Mouse (Mus musculus): ENCODE results near the gene 9530077C05Rik. TPM values are rescaled to one million over a fixed set of nuclear protein-coding genes. Genes with fewer than 3 reads are reported as not detected.
"Not testable (repeated sequence)": the region's sequence is repeated elsewhere in the genome, so short reads cannot be mapped to it uniquely, and the experiment has no call there.

Gene 9530077C05Rik
- polyA plus RNA-seq, 1 experiment from 2014 or later: 2.9 TPM

DNA sequence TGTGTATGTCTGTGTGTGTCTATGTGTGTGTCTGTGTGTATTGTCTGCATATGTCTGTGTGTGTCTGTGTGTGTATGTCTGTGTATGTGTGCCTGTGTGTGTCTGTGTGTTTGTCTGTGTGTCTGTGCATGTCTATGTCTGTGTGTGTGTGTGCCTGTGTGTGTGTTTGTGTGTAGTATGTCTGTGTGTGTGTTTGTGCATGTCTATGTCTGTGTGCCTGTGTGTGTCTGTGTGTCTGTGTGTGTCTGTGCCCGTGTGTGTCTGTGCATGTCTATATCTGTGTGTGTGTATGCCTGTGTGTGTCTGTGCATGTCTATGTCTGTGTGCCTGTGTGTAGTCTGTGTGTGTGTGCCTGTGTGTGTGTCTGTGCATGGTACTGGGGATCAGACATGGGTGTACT, 33.8 kb downstream of the 9530077C05Rik start:
- WGBS: 78% methylated on average over 1 of the region's 1 CpGs

GRCm38 (mm10) chr9:22447213-22447612, 35.9 kb downstream of the 9530077C05Rik start:
- no peak overlapping the region for H3K27ac ChIP-seq
- H3K27me3 ChIP-seq (replicated peaks): no peaks in the 10 kb centered on the region
- no peak overlapping the region for H3K4me2 ChIP-seq (replicated peaks)
- 82% methylated on average over 5 of the region's 5 CpGs for WGBS
- H3K4me3 ChIP-seq (replicated peaks): no peak overlapping the region
- no peaks in the 10 kb centered on the region for H3K4me1 ChIP-seq (replicated peaks)
- H3K9me3 ChIP-seq: no peaks in the 10 kb centered on the region
- no peak for ATAC-seq
- H3K36me3 ChIP-seq: peaks cover 25% of the 10 kb centered on the region
- no peak overlapping the region for H3K9ac ChIP-seq

More for the DNA sequence above, 33.8 kb downstream of the 9530077C05Rik start:
- H3K36me3 ChIP-seq: peaks cover 13% of the 10 kb centered on the region; the same call in 1 of the 2 replicates
- no peaks in the 10 kb centered on the region for H3K4me1 ChIP-seq (replicated peaks)
- H3K9ac ChIP-seq: no peak overlapping the region
- H3K4me3 ChIP-seq (replicated peaks): no peak overlapping the region
- no peaks in the 10 kb centered on the region for H3K9me3 ChIP-seq
- H3K27me3 ChIP-seq (replicated peaks): no peaks in the 10 kb centered on the region
- no peak overlapping the region for H3K27ac ChIP-seq
- no peak for ATAC-seq
- no peak overlapping the region for H3K4me2 ChIP-seq (replicated peaks)

GRCm38 (mm10) chr9:22448420-22448819, 37.1 kb downstream of the 9530077C05Rik start:
- WGBS: 86% methylated on average over 13 of the region's 13 CpGs
- H3K9me3 ChIP-seq: no peaks in the 10 kb centered on the region
- no peak overlapping the region for H3K4me2 ChIP-seq (replicated peaks)
- H3K27me3 ChIP-seq (replicated peaks): no peaks in the 10 kb centered on the region
- peaks cover 36% of the 10 kb centered on the region for H3K36me3 ChIP-seq
- no peak overlapping the region for H3K9ac ChIP-seq
- ATAC-seq: no peak
- H3K4me3 ChIP-seq (replicated peaks): no peak overlapping the region
- no peaks in the 10 kb centered on the region for H3K4me1 ChIP-seq (replicated peaks)
- no peak overlapping the region for H3K27ac ChIP-seq

DNA sequence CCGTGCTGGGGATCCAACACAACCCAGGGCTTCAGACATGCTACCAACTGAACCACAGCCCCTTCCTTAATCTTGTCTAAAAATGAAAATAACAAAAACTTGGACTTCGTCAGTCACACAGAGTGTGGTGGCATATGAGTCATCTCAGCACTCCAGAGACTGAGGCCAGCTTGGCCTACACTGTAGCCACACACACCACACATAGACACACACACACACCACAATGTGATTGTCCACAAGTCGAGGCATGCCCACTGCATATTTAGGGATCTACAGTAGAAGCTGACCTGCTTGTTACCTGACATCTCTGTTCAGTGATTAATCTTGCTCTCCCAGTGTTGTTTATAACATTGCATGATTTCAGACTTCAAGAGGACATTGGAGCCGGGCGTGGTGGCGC, 37.9 kb downstream of the 9530077C05Rik start:
- Histone ChIP-seq H3K9ac (no peak overlapping the region), H3K27ac (no peak overlapping the region), H3K36me3 (peaks cover 38% of the 10 kb centered on the region), H3K27me3 (replicated peaks) (no peaks in the 10 kb centered on the region), H3K4me1 (replicated peaks) (no peaks in the 10 kb centered on the region), H3K4me2 (replicated peaks) (no peak overlapping the region), H3K9me3 (no peaks in the 10 kb centered on the region), H3K4me3 (replicated peaks) (no peak overlapping the region)
- WGBS: 89% methylated on average over 6 of the region's 6 CpGs
- no peak for ATAC-seq

- Histone ChIP-seq H3K4me2 (replicated peaks) (no peak overlapping the region), H3K27me3 (replicated peaks) (no peaks in the 10 kb centered on the region), H3K36me3 (peaks cover 46% of the 10 kb centered on the region), H3K9ac (no peak overlapping the region), H3K9me3 (no peaks in the 10 kb centered on the region), H3K4me1 (replicated peaks) (no peaks in the 10 kb centered on the region), H3K27ac (no peak overlapping the region), H3K4me3 (replicated peaks) (no peak overlapping the region)
- no peak for ATAC-seq
- 86% methylated on average over 10 of the region's 10 CpGs for WGBS
These were observed 41.4 kb downstream of the 9530077C05Rik start for GRCm38 (mm10) chr9:22452697-22453096.

- 88% methylated on average over 10 of the region's 10 CpGs for WGBS
- H3K4me1 ChIP-seq (replicated peaks): no peaks in the 10 kb centered on the region
- H3K36me3 ChIP-seq: peaks cover 52% of the 10 kb centered on the region
- no peak overlapping the region for H3K4me3 ChIP-seq (replicated peaks)
- no peaks in the 10 kb centered on the region for H3K27me3 ChIP-seq (replicated peaks)
- H3K9ac ChIP-seq: no peak overlapping the region
- 0 out of 2 replicates have a peak, but pooled peaks have one; percentile 31 for ATAC-seq
- no peak overlapping the region for H3K27ac ChIP-seq
- no peak overlapping the region for H3K4me2 ChIP-seq (replicated peaks)
- H3K9me3 ChIP-seq: no peaks in the 10 kb centered on the region
These were observed 42.2 kb downstream of the 9530077C05Rik start for GRCm38 (mm10) chr9:22453501-22453924.

DNA sequence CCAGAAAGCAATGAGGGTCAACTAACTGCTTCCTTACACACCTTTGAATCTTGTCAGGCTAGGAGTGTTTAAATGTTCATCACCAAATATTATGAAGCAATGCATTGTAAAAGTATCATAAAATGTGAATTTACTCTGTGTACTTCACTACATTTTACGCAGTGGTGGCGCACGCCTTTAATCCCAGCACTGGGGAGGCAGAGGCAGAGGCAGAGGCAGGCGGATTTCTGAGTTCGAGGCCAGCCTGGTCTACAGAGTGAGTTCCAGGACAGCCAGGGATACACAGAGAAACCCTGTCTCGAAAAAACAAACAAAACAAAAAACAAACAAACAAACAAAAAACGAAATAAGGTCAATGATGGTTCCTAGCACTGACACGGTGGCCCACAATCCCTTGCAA, 42.7 kb downstream of the 9530077C05Rik start, which contains the start of gene Gm17545:
Gene Gm17545, plus strand, starts transcription at position 301 of the 400 bp plus-strand sequence.
- not testable (repeated sequence) for H3K4me2 ChIP-seq (replicated peaks); H3K4me1 ChIP-seq (replicated peaks); H3K9ac ChIP-seq; H3K27ac ChIP-seq; H3K27me3 ChIP-seq (replicated peaks); ATAC-seq; H3K4me3 ChIP-seq (replicated peaks); H3K9me3 ChIP-seq
- 91% methylated on average over 8 of the region's 8 CpGs for WGBS
- peaks cover 48% of the 10 kb centered on the region for H3K36me3 ChIP-seq

- Histone ChIP-seq H3K36me3 (peaks cover 46% of the 10 kb centered on the region), H3K9ac (no peak overlapping the region), H3K4me3 (replicated peaks) (no peak overlapping the region), H3K4me1 (replicated peaks) (no peaks in the 10 kb centered on the region), H3K27ac (no peak overlapping the region), H3K9me3 (no peaks in the 10 kb centered on the region), H3K4me2 (replicated peaks) (no peak overlapping the region), H3K27me3 (replicated peaks) (no peaks in the 10 kb centered on the region)
- no peak for ATAC-seq
These were observed 43.7 kb downstream of the 9530077C05Rik start for GRCm38 (mm10) chr9:22455041-22455440.

DNA sequence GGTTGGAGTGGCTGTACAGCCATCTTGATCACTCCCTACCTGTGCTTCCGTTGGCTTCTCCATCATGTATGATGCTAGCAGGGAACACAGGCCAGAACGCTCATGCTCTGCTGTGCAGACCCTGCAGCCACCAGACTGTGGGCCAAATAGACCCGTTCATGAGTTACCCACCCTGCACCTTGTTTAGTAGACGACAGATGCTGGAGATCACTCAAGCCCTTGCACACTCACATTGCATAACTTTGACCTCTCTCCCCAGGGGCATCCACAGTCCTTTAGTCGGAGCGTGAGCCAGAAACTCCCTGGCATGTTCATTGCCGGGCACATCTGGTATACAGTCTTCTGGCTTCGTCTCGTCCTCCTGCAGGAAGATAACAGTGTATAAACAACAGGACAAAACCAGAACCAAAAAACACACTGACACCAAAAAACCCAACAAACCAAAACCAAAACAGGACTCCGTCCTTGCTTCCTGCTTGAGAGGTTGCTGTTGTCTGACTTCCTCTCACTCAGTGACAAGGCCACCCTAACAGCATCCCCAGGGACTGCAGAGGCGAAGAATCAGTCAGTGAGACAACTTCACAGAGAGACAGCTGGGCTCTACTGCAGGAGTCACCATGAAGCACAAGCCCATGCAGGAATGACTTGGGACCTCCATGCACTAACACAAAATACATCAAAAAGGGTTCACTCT, 46.0 kb downstream of the 9530077C05Rik start:
- H3K36me3 ChIP-seq: peaks cover 39% of the 10 kb centered on the region

DNA sequence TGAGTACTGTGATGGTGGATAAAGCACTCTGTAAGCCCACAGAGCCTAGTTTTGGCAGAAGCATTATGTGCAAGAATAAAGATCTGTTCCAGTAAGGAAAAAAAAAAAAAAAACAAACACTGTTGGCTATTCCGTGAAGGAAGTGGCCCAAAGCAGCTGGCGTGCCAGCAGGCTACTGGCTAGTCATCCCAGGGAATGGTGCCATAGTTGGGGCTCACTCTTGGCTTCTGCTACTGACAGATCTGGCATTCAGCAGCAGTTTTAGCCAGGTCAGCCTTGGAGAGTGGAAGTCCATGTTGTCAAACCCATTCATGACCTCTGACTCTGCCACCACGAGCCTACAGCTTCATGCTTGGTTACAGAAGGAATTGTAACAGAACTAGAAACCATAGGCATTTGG, 50.6 kb downstream of the 9530077C05Rik start:
- Histone ChIP-seq H3K4me3 (replicated peaks) (no peak overlapping the region), H3K9me3 (no peaks in the 10 kb centered on the region), H3K27me3 (replicated peaks) (no peaks in the 10 kb centered on the region), H3K27ac (no peak overlapping the region), H3K36me3 (peaks cover 16% of the 10 kb centered on the region), H3K4me1 (replicated peaks) (no peaks in the 10 kb centered on the region), H3K9ac (no peak overlapping the region), H3K4me2 (replicated peaks) (no peak overlapping the region)
- 93% methylated on average over 3 of the region's 3 CpGs for WGBS
- ATAC-seq: no peak

More for the DNA sequence above, 46.0 kb downstream of the 9530077C05Rik start:
- Histone ChIP-seq H3K4me3 (replicated peaks) (no peak overlapping the region), H3K9me3 (no peaks in the 10 kb centered on the region), H3K4me1 (replicated peaks) (no peaks in the 10 kb centered on the region), H3K4me2 (replicated peaks) (no peak overlapping the region), H3K27ac (no peak overlapping the region), H3K9ac (no peak overlapping the region), H3K27me3 (replicated peaks) (no peaks in the 10 kb centered on the region)
- no peak for ATAC-seq
- WGBS: 80% methylated on average over 11 of the region's 11 CpGs

- peaks cover 6% of the 10 kb centered on the region for H3K36me3 ChIP-seq
- H3K4me1 ChIP-seq (replicated peaks): no peaks in the 10 kb centered on the region
- no peaks in the 10 kb centered on the region for H3K27me3 ChIP-seq (replicated peaks)
- no peak overlapping the region for H3K4me2 ChIP-seq (replicated peaks)
- WGBS: 96% methylated on average over 5 of the region's 5 CpGs
- H3K27ac ChIP-seq: no peak overlapping the region
- H3K4me3 ChIP-seq (replicated peaks): no peak overlapping the region
- no peaks in the 10 kb centered on the region for H3K9me3 ChIP-seq
- ATAC-seq: no peak
- no peak overlapping the region for H3K9ac ChIP-seq
These were observed 54.9 kb downstream of the 9530077C05Rik start for GRCm38 (mm10) chr9:22466212-22466611.

- WGBS: under 1% methylated on average over 73 of the region's 73 CpGs
- H3K27me3 ChIP-seq (replicated peaks): no peaks in the 10 kb centered on the region
These were observed 56.3 kb downstream of the 9530077C05Rik start for GRCm38 (mm10) chr9:22467371-22468169.

More at GRCm38 (mm10) chr9:22467371-22468169, 56.3 kb downstream of the 9530077C05Rik start:
- Histone ChIP-seq H3K27ac (peak overlapping the region; percentile 88), H3K36me3 (no peaks in the 10 kb centered on the region), H3K9ac (peak overlapping the region; percentile 88), H3K4me3 (replicated peaks) (peak overlapping the region; percentile 75), H3K4me1 (replicated peaks) (no peaks in the 10 kb centered on the region), H3K4me2 (replicated peaks) (peak overlapping the region; percentile 66), H3K9me3 (no peaks in the 10 kb centered on the region)
- ATAC-seq: peak; percentile 79
